Mouse (Mus musculus): ENCODE measurements around the gene Ksr1.

Ksr1 gene

DNA sequence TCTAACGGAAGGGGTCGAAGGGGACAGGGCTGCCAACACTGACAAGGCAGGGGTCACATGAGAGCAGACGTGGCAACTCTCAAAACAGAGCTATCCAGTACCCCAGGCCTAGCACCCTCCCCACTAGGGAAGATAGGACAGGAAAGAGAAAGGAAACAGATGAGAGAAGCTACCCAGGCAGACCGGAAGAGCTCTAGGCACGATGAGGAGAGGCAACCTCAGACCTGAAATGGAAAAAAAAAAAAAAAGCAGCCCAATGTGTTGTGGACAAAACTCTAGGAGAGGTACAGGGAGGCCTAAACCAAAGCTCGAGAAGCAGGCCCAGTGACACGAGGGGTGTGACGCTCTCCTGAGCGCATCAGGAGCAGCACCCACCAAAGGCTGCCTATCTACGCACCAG is 23.7 kb downstream of the Ksr1 start:
- no peak for DNase-seq

DNA sequence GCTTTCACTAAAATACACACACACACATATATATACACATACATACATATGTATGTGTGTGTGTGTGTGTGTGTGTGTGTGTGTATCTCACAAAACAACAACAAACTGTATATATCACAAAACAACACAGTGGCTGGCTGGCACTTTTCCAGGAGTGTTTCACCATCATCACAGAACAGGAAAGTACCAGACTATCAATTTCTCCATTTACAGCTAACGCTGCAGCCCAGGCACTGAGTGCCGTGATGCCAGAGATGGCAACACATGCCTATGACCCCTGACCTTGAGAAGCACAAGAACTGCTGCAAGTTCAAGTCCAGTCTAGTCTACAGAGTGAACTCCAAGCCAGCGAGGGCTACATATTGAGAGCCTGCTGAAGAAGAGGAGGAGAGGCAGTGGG is 26.1 kb downstream of the Ksr1 start:
- peak; percentile 43 for DNase-seq

DNA sequence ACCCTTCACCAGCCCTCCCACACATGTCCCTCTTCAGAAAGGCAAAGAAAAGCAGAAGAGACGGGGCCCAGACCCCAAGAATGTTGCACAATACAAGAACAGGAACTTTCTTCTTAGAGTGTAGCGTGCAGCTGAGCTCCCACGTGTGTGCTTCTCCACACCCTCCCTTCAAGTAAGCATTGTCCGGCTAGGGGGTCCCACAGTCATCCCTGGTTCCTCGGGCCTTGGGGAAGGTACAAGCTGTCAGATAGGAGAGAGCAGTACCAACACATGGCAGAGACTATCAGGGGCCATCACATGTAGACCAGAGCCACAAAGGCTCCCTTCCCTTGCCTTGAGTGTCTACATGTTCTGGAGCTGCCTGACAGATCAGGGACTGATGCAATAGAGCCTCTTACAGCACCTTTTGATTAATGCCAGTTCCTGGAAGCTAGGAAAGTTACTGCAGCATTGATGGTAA is 27.3 kb downstream of the Ksr1 start:
- no peak for DNase-seq

DNA sequence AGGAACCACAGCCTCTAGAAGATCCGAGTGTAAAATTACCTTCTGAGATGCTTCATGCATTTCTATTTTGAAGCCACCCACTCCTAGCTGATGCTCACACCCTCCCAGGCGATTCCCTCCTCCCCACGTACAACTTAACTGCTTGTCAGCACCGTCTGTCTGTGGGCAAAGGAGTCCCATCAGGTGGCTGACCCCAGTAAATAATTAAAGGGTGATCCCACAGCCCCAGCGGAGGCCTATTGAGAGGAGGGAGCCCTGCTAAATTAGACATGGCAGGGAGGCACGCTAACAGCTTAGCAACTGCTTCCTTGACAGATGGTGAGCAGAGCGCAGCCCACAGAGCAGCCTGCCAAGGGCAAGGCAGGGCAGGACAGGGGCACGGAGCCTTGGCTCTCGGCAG is 29.5 kb downstream of the Ksr1 start:
- DNase-seq = no peak

DNA sequence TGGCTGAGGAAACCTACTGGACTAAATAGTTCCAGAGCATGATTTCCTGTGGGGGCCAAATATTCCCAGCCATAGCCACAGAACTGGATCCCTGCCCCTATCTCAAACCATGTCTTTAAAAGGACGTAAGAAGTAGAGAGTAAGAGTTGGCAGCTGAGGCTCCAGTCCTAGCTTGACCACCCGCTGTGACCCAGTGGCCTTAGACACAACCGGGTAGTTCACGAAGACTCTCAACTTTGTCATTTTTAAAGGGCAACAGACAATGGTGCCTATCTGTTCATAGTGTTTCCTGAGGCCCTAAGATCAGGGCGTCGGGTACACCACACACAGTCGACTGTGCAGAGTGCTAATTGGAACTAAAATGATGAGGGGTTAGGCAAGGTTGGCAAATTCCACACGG is 30.5 kb downstream of the Ksr1 start:
- no peak for DNase-seq

DNA sequence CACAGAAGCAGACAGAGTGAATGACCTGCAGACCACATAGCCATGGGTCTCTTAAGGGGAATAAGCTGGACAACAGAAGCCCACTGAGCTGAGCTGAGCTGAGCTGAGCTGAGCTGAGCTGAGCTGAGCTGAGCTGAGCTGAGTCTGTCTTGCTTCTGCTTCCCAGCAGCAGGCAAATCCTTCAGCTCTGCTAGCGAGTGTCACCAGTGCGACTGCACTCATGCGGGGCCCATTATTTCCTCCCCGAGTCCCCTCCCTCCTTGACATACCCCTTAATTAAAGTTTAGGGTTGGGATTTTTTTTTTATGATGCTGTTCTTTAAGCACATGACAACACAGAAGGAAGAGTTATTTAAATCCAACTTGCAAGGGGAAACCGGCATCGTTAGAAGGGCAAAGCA is 32.1 kb downstream of the Ksr1 start:
- no peak for DNase-seq

DNA sequence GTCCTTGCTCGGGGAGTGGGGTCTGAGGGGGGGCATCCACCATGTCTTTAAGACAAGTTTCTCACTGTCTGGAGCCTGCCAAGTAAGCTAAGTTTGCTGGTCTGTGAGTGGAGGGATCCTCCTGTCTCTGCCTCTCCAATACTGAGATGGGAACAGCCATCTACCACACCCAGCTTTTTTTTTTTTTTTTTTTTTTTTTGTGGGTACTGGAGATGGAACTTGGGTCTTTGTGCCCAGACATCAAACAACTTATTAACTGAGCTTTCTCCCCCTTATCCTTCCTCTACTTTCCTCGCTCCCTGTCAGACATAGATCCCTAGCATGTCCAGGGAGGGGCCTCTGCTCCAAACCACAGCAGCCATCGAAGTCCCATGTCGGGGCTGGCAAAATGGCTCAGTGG is 32.8 kb downstream of the Ksr1 start:
- no peak for DNase-seq

DNA sequence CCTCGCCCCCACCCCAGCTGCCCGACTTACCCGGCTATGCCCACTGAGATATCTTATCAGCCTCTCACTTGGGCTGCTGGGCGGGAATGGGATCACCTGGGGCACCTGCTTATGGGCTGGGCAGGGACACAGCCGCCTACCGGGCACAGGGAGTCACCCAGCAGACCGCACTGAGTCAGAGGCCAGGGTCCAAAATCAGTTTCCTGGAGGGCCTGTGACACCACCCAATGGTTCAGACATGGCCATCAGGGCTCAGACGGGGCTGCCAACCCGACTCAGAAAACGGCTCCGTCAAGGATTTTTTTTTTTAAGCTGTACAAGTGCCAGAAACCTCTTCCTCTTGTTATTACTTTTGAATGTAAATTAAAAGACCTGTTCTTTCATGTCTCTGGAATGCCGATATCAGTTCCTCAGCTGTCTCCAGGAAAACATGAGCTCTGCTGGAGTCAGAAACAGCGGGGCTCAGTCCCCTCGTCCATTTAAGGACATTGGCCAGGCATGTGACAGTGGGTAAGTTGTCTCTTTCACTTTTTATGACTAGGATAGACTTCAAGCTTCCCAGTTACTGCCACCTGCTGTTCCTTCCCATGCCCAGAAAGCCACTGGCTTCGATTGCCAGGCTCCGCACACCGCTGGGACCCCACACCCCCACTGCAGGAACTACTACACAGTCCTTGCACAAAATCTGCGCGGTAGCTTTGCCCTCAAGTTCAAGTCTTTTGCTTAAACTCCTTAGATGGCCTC is 33.5 kb downstream of the Ksr1 start:
- no peak for DNase-seq

DNA sequence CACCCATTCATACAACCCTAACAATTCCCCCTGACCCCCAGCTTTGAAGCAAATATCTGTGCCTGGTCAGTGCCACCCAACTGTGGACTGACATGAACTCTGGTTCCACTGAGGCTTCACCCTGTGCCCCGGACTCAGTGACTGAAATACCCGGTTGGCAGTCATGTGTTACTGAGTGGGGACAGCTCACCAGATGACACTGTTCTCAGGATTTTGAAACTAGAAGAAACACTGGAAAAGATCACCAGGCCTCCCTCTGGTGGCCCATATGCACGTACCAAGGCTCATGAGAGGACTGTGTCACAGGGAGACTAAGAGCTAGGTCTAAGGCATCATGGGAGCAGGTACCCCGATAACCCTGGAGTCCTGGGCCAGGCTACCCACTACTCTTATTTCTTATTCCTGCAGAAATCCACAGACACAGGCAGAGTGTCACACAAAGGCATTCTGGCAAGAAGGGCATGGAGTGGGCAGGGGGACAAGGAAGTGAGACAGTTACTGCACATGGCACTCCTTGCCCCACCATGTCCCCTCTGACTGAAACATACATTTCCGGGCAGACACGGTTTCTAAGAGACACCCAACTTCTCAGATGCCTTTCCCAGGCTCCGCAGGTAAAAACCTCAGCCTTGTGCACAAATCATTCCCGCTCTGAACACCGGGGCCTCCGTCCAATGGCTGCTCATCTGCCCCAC is 34.2 kb downstream of the Ksr1 start:
- DNase-seq = no peak

DNA sequence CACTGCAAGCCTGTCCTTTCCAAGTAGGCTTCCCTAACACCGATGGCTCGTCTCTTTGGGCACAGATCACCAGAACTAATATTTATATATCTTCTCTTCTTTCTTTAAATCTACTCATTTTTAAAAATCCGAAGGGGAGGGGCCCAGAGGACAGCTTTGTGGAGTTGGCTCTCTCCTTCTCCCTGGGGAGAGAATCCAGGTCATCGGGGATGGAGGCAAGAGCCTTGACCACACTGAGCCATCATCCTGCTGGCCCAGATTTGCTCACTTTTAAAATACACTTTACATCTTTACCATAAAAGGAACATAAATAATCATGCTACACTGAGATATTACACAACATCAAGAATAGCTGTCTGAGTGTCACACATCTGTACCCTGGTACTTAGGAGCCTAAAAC is 35.8 kb downstream of the Ksr1 start:
- DNase-seq = no peak

DNA sequence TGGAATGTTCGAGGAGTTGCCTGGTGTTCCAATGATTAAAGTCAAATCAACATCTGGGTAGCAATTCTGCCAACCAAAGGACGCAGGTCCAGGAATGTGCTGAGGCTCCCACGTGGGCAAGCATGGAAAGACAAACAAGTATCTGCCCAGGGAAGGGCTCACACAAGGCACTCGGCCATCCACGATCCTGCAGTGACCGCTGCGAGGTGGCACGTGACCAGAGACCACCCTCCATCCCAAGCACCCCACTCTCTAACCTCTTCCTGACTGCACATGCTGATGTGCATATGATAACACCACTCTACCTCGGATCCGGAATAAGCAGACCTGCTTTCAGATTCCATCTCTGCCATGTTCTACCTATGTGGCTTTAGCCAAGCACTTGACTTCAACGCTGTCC is 38.3 kb downstream of the Ksr1 start:
- DNase-seq = no peak

DNA sequence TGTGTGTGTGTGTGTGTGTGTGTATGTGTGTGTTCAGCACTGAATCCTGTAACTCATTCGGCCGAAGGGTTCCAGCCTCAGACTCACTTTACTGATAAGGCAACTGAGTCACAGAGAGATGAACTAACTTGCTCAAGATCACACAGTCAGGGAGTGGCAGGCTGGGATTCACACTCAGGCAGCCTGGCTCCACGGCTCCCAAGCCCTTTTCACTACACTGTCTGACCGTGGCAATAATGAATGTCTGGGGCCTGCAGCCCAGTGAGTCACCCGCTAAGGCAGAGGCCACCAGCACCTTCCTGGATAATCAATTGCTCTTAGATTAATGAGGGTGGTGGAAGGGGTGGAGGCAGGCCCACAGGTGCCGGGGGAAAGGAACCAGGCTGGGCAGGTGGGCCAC is 41.2 kb downstream of the Ksr1 start:
- no peak for DNase-seq

DNA sequence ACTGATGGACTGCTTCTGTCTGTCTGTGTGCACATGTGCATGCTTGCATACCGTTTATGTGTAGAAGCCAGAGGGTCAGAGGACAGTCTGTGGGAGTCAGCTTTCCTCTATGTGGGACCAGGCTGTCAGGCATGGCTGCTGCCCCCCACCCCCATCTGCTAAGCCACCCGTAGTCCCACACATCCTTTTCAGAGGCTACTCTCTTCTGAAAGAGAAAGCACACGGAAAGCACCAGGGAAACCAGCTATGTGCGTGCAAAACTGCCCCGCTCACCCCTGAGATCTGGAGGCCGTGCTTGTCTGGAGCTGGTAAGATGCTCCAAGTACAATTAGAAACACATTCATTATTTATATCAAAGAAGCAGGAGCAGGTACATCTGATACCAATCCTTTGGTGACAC is 41.7 kb downstream of the Ksr1 start:
- no peak for DNase-seq

DNA sequence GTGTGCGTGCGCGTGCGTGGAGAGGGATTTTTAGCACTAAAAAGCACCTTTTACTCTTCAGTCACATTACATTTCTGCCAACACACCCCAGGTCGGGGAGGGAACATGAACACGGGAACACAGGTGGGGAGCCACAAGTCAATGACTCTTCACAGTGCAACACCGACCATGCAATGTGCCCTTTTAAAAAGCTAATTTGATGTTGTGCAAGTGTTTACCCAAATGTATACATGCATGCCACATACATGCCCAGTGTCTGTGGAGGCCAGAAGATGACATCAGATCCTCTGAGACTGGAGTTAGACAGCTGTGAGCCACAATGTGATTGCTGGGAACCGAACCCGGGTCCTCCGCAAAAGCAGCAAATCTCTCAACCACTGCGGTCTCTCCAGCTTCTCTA is 42.1 kb downstream of the Ksr1 start:
- DNase-seq = no peak

DNA sequence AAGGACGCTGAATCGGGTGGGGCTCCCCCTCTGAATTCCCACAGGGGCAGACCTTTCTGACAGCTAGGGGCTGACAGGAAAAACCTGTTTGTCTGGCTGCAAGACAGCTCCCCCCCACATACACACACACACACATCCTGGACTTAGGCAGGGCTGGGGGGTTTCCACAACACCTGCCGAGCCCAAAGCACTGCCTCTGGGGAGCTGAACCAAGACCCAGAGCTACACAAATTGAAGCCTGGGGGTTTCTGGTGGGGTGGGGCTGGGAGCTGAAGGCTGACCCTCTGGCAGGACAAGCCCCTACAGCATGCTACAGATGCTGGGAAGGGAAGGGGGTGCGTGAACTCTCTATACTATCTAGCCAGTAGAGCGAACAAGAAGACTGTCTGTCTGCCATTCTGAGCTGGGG is 42.7 kb downstream of the Ksr1 start:
- DNase-seq = no peak

DNA sequence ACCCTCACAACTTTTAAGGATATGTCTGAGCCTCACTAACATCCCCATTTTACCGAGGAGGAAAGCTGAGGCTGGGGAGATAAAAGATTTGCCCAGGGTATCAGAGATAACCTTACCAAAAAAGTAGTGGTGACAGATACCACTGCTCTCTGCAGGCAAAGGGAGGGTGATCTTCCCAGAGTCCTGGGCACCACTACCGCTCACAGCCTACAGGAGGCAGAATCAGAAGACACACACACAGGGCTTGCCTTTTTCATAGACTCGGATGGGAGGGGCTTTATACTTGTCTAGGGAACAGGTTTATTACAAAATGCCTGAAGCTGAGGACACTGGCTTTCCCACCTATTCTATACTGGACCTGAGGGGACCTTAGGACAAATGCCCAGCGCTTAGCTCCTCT is 43.9 kb downstream of the Ksr1 start:
- DNase-seq = no peak

DNA sequence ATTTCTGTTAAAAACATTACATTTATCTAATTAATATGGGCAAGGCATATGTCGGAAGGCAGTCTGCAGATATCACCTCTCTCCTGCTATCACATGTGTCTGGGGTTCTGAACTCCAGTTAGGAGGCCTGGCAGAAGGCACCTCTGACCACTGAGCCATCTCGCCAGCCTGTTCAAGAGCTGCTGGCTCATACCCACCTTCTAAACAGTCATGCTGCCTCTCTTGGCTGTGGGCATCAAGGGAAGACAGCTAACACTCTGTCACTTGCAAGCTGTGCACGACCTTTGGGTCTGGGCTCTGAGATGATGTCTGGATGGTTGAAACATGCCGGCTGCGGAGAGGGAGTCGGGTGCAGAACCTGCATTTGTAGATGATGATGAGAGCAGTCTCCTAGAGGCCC is 44.6 kb downstream of the Ksr1 start:
- DNase-seq = no peak

DNA sequence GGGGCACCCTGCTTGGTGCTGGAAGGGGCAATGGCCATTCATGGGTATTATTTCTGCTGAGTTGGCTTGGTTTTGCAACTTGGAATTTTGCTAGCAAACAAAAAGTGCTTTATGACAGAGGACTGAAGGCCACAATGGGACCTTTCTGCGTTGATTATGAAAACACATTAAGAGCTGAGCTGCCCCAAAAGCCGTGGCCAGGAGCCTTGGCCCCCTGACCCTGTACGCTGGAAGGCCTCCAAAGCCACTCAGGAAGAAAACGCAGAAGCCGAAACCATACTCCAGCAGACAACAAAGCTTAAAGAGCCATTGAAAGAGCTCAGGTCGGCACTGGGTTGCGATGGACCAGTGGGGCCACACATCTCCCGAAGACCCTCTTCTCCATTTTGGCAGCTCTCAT is 47.2 kb downstream of the Ksr1 start:
- DNase-seq = peak; percentile 58

DNA sequence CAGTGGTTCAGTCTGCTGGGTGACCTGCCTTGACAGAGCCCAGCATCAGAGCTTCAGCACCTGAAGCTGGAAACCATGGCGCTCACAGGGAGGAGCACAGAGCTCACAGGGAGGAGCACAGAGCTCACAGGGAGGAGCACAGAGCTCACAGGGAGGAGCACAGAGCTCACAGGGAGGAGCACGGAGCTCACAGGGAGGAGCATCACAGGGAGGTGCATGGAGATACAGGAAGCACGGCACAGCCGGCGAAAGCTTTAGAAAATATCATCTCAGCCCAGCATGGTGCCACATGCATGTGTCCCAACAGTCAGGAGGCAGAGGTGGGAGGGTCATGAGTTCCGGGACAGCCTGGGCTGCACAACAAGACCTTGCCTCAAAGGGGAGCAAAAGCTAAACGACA is 48.5 kb downstream of the Ksr1 start:
- no peak for DNase-seq

DNA sequence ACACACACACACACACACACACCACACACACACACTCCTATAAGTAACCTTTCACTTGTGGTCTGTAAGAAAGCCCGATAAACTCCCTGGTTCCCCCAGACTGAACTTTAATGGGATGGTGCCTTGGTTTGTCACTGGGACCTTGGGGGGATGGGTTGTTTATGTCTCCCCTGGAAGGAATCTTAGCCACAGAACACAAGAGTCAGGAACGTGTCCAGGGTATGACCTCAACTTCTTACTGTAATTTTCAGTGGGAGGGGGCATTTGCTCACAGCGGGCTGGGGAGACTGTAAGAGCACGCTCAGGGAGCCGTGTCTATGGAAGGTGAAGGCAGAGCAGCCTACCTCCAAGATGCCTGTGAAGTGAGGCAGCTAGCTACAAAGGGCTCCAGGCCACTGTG is 49.5 kb downstream of the Ksr1 start:
- DNase-seq = no peak

DNA sequence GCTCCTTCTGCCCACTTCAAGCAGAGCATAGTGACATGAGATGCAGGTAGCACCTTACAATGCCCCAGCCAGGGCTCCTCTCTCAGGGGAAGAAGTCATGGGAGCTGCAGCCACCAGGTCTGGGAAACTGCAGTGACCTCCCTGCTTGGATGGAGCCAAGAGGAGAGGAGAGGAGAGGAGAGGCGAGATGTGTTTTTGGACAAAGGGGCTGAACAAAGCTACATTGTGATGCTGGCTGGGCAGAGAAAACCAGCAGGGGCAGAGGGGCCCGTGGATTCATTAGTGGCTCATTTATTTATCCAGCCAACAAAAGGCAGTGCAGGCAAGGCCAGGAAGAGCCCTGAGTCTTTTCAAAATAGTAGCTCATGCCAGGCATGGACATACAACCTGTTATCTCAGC is 50.5 kb downstream of the Ksr1 start:
- no peak for DNase-seq

DNA sequence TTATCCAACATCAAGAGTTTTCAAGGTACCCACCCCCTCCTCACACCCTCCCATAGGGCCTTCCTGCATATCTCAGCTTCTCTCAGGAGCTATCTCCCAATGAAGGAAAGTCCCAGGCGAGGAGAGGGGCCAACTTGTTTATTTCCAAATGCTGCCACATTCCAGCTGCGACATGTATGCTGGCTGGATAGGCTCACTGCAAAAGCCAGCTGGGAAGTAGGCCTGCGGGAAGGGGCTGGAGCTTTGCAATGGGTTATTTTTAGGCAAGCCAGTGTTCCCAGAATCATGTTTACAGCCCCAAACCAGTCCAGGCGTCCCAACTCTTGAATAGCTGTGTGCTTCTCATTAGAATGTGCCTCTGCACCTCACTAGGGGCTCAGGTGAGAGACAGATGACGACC is 51.5 kb downstream of the Ksr1 start:
- peak; percentile 60 for DNase-seq

DNA sequence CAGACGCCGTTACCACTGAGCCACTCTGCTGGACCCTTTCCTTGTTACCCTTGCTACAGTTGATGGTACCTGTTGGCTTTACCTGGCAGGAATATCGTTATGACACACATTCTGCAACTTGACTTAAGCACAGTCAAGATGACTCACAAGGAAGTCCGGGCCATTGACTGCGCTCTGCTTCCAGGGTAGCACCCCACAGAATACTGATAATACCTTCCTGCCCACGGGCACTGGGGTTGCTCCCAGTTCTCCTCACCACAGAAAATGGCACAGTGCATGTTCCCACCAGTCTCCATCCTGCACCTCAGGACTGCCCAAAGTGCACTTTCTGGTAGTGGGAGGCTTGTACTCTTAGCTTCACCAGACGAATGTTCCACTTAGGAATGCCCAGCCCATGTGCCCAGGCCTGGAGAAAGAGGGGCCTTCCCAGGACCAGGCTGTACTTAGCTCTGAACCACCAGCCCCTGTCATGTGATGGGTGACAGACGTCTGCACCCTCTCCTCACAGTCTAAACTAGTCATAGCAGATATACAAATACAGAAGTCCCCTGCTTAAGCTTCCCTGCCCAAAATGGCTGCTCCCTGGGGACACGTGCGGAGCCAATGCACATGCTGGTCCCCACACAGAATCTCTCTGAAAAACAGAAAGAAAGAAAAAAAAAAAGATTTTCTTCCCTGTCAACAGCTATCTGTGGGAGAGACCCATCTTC is 52.1 kb downstream of the Ksr1 start:
- DNase-seq = no peak

DNA sequence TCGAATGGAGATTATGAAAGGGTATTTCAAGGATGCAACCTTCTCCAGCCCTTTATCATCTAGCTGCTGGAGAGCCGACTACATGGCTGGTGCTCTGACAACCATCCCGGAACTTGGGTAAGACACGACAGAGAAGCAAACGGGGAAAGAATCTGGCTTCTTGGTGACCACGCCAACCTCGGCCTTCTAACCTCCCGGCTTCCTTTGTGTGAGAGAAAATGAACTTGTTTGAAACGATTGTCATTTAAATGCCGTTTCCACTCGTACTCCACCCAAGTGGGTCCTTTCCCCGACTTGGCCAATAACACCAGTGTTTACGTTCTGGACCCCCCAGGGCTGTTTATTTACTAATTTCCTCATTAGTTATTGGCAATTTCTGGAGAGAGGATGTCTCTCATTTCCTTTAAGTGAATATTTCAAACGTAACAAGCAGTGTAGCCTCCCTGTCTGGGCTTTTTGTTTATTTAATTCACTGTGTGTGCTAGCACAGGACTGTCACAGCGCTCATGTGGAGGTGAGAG is 52.8 kb downstream of the Ksr1 start:
- no peak for DNase-seq
